Mouse (Mus musculus) thymus, adult 2 months (tissue): ENCODE measurements around the gene Hyal6.

Experiments used
- CTCF ChIP-seq: fragments of 200-500 bp; IDR thresholded peaks from 2 replicates; pipeline ENCODE4 v1.5.1; 2012; ENCODE audit warnings: mild to moderate bottlenecking, control low read depth, low read length, moderate library complexity, borderline replicate concordance; ENCODE audit not compliant: control insufficient read depth, poor library complexity, insufficient read depth; ENCODE audit errors: extremely low read depth
- POLR2A ChIP-seq: fragments of 200-500 bp; IDR thresholded peaks from 2 replicates; pipeline ENCODE4 v1.6.1; 2012; ENCODE audit warnings: mild to moderate bottlenecking, low read length, control low read depth, moderate library complexity; ENCODE audit not compliant: control insufficient read depth, poor library complexity, insufficient read depth; ENCODE audit errors: extremely low read depth

DNA sequence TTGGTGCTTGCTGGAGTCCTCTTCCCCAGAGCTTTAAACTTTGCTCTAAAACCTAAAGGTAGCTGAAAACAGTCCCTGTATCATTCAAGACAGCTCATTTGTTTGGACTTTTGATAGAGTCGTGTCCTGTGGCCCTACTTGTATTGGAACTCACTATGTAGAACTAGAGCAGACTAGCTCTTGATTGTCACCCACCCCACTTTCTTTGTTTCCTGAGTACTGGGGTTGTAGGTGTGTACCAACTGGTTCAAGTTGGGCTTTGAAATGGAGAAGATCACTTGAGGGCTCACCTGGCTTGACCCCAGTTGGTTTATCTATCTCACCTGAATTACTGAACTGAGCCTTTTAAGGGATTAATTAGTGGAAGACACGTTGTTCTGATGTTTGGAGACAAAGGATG, 46.1 kb downstream of the Hyal6 start:
- TF ChIP-seq POLR2A: no peak
- TF ChIP-seq CTCF: no peak
